Comparison of ENCODE assay signal across 10 mouse cellular contexts in the genomic region with DNA sequence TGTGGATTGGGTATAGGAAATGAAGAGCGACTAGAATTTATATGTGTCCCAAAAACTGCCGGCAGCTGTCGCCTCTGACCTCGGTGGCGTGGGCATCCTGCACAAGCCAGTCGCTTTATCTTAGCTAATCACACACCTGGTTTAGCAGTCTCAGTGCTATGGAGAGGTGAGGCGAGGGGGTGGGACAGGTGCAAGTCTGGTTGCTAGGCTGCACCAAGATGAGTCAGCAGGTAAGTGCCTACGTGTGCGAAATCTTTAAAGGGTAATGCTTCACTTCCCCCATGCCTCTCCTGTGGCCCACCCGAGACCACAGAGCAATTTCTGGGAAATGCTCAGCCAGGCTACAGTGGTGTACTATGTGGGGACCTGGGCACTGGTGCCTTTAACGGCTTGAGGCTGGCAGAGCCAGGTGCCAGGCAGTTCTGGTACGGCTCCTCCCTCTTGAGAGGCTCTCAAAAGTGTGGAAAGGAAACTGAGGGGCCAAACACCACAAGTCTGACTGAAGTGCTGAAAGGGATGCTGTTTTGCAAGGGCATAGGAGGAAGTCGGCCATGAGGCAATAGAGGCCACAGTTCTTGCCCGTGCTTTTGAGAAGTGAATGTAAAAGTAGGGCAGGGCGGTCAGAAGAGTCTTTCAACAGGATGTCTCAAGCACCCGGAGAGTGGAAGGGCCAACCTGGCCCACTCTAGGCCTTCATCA. TPM values are rescaled to one million over a fixed set of nuclear protein-coding genes. Genes with fewer than 3 reads are reported as not detected.
DNase-seq lines count a peak whose midpoint lies in the region; ATAC-seq and TF ChIP-seq lines count a peak whose summit lies in the region.
"Had no signal": no experiment of that assay in that cellular context is flagged by ENCODE, and none has a peak within 500 bp of the region (broad histone marks: within the 10 kb centered on the region; RNA-seq: fewer than 3 reads in every experiment).

No protein-coding gene starts in this region.

- no peak for TF ChIP-seq CTCF in E14TG2a.4 (conservative IDR thresholded peaks at IDR 0.05; ENCODE audit: low read length)
- TF ChIP-seq CTCF in cortical plate, adult 2 months (IDR thresholded peaks at IDR 0.05; ENCODE audit: extremely low read depth, insufficient read depth, low read length), result no peak

- DNase-seq in splenic B cell, adult 2 months (ENCODE audit: low read depth, low spot score), result peak; percentile 46
- DNase-seq in midbrain, embryonic 11.5 days (ENCODE audit: low spot score, missing footprints), result no peak
- DNase-seq in adrenal gland, postnatal 25 days, result no peak
- DNase-seq in heart, postnatal 14 days, result no peak
- DNase-seq: kidney, postnatal 14 days had no signal

- 43% methylated on average over 16 of the region's 16 CpGs for WGBS in lung, embryonic 16.5 days
- WGBS in forebrain, embryonic 16.5 days, result 79% methylated on average over 16 of the region's 16 CpGs
- WGBS in midbrain, embryonic 11.5 days, result 82% methylated on average over 16 of the region's 16 CpGs

- no peaks in the 10 kb centered on the region for H3K9me3 ChIP-seq in E14TG2a.4 (ENCODE audit: low read length)
- no peaks in the 10 kb centered on the region for H3K9me3 ChIP-seq in lung, embryonic 16.5 days (ENCODE audit: control insufficient read depth, low read length)
- H3K9me3 ChIP-seq in forebrain, embryonic 16.5 days (ENCODE audit: control insufficient read depth, low read length), result no peaks in the 10 kb centered on the region
- no peaks in the 10 kb centered on the region for H3K9me3 ChIP-seq in midbrain, embryonic 11.5 days (ENCODE audit: control insufficient read depth, low read length)

- H3K27ac ChIP-seq in cortical plate, adult 2 months (ENCODE audit: insufficient read depth, low read length), result 0 out of 2 replicates have a peak overlapping the region, but pooled peaks have one; percentile 43
- H3K27ac ChIP-seq in lung, embryonic 16.5 days (ENCODE audit: low read length), result peak overlapping the region; percentile 86
- no peak overlapping the region for H3K27ac ChIP-seq in forebrain, embryonic 16.5 days (ENCODE audit: low read length)
- H3K27ac ChIP-seq in midbrain, embryonic 11.5 days (ENCODE audit: low read depth, low read length), result no peak overlapping the region

- intact Hi-C loops in heart, postnatal 14 days (cut with DNase I), result no loop called here

- H3K27me3 ChIP-seq in E14TG2a.4 (ENCODE audit: insufficient read depth, low read length), result no peaks in the 10 kb centered on the region
- H3K27me3 ChIP-seq in lung, embryonic 16.5 days (ENCODE audit: control insufficient read depth, insufficient read depth, low read depth, low read length), result no peaks in the 10 kb centered on the region
- H3K27me3 ChIP-seq in splenic B cell, adult 2 months (ENCODE audit: control insufficient read depth, insufficient read depth, low read length, poor library complexity, severe bottlenecking), result no peaks in the 10 kb centered on the region
- no peaks in the 10 kb centered on the region for H3K27me3 ChIP-seq in forebrain, embryonic 16.5 days (replicated peaks; ENCODE audit: control insufficient read depth, insufficient read depth, low read length)
- no peaks in the 10 kb centered on the region for H3K27me3 ChIP-seq in midbrain, embryonic 11.5 days (ENCODE audit: control insufficient read depth, insufficient read depth, low read length)

- H3K9ac ChIP-seq in lung, embryonic 16.5 days (ENCODE audit: low read length), result peak overlapping the region; percentile 28; the same call in 1 of the 2 replicates
- no peak overlapping the region for H3K9ac ChIP-seq in forebrain, embryonic 16.5 days (replicated peaks; ENCODE audit: low read depth, low read length)
- H3K9ac ChIP-seq in midbrain, embryonic 11.5 days (ENCODE audit: low read length), result no peak overlapping the region

- H3K4me1 ChIP-seq in E14TG2a.4 (replicated peaks; ENCODE audit: low read depth, low read length), result peaks cover 91% of the 10 kb centered on the region
- no peaks in the 10 kb centered on the region; the same call in 1 of the 2 replicates for H3K4me1 ChIP-seq in cortical plate, adult 2 months (ENCODE audit: control insufficient read depth, insufficient read depth, low read length)
- peaks cover 11% of the 10 kb centered on the region; the same call in 1 of the 2 replicates for H3K4me1 ChIP-seq in lung, embryonic 16.5 days (replicated peaks; ENCODE audit: control insufficient read depth, insufficient read depth, low read length)
- no peaks in the 10 kb centered on the region; the same call in 1 of the 2 replicates for H3K4me1 ChIP-seq in forebrain, embryonic 16.5 days (replicated peaks; ENCODE audit: control insufficient read depth, insufficient read depth, low read length)
- no peaks in the 10 kb centered on the region for H3K4me1 ChIP-seq in midbrain, embryonic 11.5 days (ENCODE audit: control insufficient read depth, insufficient read depth, low read length)

- H3K4me3 ChIP-seq in E14TG2a.4 (replicated peaks; ENCODE audit: low read length), result 0 out of 2 replicates have a peak overlapping the region, but pooled peaks have one; percentile 5
- no peak overlapping the region for H3K4me3 ChIP-seq in cortical plate, adult 2 months (ENCODE audit: insufficient read depth, low read length)
- no peak overlapping the region for H3K4me3 ChIP-seq in lung, embryonic 16.5 days (ENCODE audit: low read length)
- no peak overlapping the region for H3K4me3 ChIP-seq in forebrain, embryonic 16.5 days (replicated peaks; ENCODE audit: low read length)
- H3K4me3 ChIP-seq in midbrain, embryonic 11.5 days (ENCODE audit: low read depth, low read length), result no peak overlapping the region

- no peak for TF ChIP-seq POLR2A in cortical plate, adult 2 months (IDR thresholded peaks at IDR 0.05; ENCODE audit: extremely low read depth, insufficient read depth, low read length)

- H3K4me2 ChIP-seq in lung, embryonic 16.5 days (ENCODE audit: low read depth, low read length), result peak overlapping the region; percentile 31; the same call in 1 of the 2 replicates
- H3K4me2 ChIP-seq in forebrain, embryonic 16.5 days (ENCODE audit: low read length), result no peak overlapping the region
- no peak overlapping the region for H3K4me2 ChIP-seq in midbrain, embryonic 11.5 days

- peaks cover 10% of the 10 kb centered on the region for H3K36me3 ChIP-seq in E14TG2a.4 (ENCODE audit: insufficient read depth, low read length)
- H3K36me3 ChIP-seq in lung, embryonic 16.5 days (ENCODE audit: control insufficient read depth, insufficient read depth, low read length), result no peaks in the 10 kb centered on the region
- no peaks in the 10 kb centered on the region for H3K36me3 ChIP-seq in splenic B cell, adult 2 months (ENCODE audit: control insufficient read depth, insufficient read depth, low read length, poor library complexity, severe bottlenecking)
- H3K36me3 ChIP-seq in forebrain, embryonic 16.5 days (ENCODE audit: control insufficient read depth, insufficient read depth), result no peaks in the 10 kb centered on the region
- no peaks in the 10 kb centered on the region for H3K36me3 ChIP-seq in midbrain, embryonic 11.5 days (ENCODE audit: control insufficient read depth, insufficient read depth, low read length)

- peak; percentile 82 for ATAC-seq in lung, embryonic 16.5 days (ENCODE audit: low read depth)
- no peak for ATAC-seq in forebrain, embryonic 16.5 days
- no peak for ATAC-seq in midbrain, embryonic 11.5 days (ENCODE audit: low FRiP score)

RNA-seq across cellular contexts. Expression of a gene that starts 12.3 kb away (rescaled TPM):
- 0.27 and 0.40 TPM in 2 replicates for polyA plus RNA-seq in cortical plate, adult 2 months (2012; rRNA removed)
- 0.15 TPM in 1 of 2 replicates, not detected in the other for polyA plus RNA-seq in lung, embryonic 16.5 days (2015; fragmentation: Nextera tagmentation; extraction: Ambion mirVana)
- polyA plus RNA-seq in forebrain, embryonic 16.5 days (2015; fragmentation: Nextera tagmentation; extraction: Ambion mirVana), result not detected in 2 replicates
- not detected in 2 replicates for polyA plus RNA-seq in midbrain, embryonic 11.5 days (2014; fragmentation: Nextera tagmentation; extraction: Ambion mirVana)
- 1.00 and 2.0 TPM in 2 replicates for total RNA-seq in adrenal gland, postnatal 25 days (2021)
- under 1 TPM; 0.17 to 0.22 TPM for total RNA-seq in heart, postnatal 14 days (2021)
- total RNA-seq: gastrocnemius, adult 18-20 months had no signal

RNA-seq across cellular contexts. Expression of a gene that starts 12.9 kb away (rescaled TPM):
- not detected in 2 replicates for polyA plus RNA-seq in cortical plate, adult 2 months (2012; rRNA removed)
- polyA plus RNA-seq in lung, embryonic 16.5 days (2015; fragmentation: Nextera tagmentation; extraction: Ambion mirVana), result not detected in 2 replicates
- not detected in 2 replicates for polyA plus RNA-seq in forebrain, embryonic 16.5 days (2015; fragmentation: Nextera tagmentation; extraction: Ambion mirVana)
- polyA plus RNA-seq in midbrain, embryonic 11.5 days (2014; fragmentation: Nextera tagmentation; extraction: Ambion mirVana), result not detected in 2 replicates
- 0.49 TPM in 1 of 2 replicates, not detected in the other for total RNA-seq in adrenal gland, postnatal 25 days (2021)
- total RNA-seq in heart, postnatal 14 days (2021), result not detected
- total RNA-seq: gastrocnemius, adult 18-20 months had no signal

RNA-seq across cellular contexts. Expression of a gene that starts 23.9 kb away (rescaled TPM):
- polyA plus RNA-seq in cortical plate, adult 2 months (2012; rRNA removed), result 60.9 and 61.2 TPM in 2 replicates
- polyA plus RNA-seq in lung, embryonic 16.5 days (2015; fragmentation: Nextera tagmentation; extraction: Ambion mirVana), result 88.0 and 91.7 TPM in 2 replicates
- polyA plus RNA-seq in forebrain, embryonic 16.5 days (2015; fragmentation: Nextera tagmentation; extraction: Ambion mirVana), result 118 and 134 TPM in 2 replicates
- 172 and 184 TPM in 2 replicates for polyA plus RNA-seq in midbrain, embryonic 11.5 days (2014; fragmentation: Nextera tagmentation; extraction: Ambion mirVana)
- total RNA-seq in adrenal gland, postnatal 25 days (2021), result 60.6 and 64.2 TPM in 2 replicates
- 10 to 100 TPM; 48.5 to 56.0 TPM for total RNA-seq in heart, postnatal 14 days (2021)

RNA-seq across cellular contexts. Expression of a gene that starts 44.7 kb away (rescaled TPM):
- 2.8 and 3.0 TPM in 2 replicates for polyA plus RNA-seq in cortical plate, adult 2 months (2012; rRNA removed)
- polyA plus RNA-seq in lung, embryonic 16.5 days (2015; fragmentation: Nextera tagmentation; extraction: Ambion mirVana), result 11.1 and 13.2 TPM in 2 replicates
- polyA plus RNA-seq in forebrain, embryonic 16.5 days (2015; fragmentation: Nextera tagmentation; extraction: Ambion mirVana), result 1.2 and 1.9 TPM in 2 replicates
- polyA plus RNA-seq in midbrain, embryonic 11.5 days (2014; fragmentation: Nextera tagmentation; extraction: Ambion mirVana), result 0.52 and 0.55 TPM in 2 replicates
- total RNA-seq in adrenal gland, postnatal 25 days (2021), result 28.5 and 47.1 TPM in 2 replicates
- 1 to 10 TPM; 5.6 to 6.7 TPM for total RNA-seq in heart, postnatal 14 days (2021)

RNA-seq across cellular contexts. Expression of a gene that starts 49.2 kb away (rescaled TPM):
- 17.0 and 20.1 TPM in 2 replicates for polyA plus RNA-seq in cortical plate, adult 2 months (2012; rRNA removed)
- polyA plus RNA-seq in lung, embryonic 16.5 days (2015; fragmentation: Nextera tagmentation; extraction: Ambion mirVana), result 12.1 and 14.7 TPM in 2 replicates
- polyA plus RNA-seq in forebrain, embryonic 16.5 days (2015; fragmentation: Nextera tagmentation; extraction: Ambion mirVana), result 13.6 and 14.3 TPM in 2 replicates
- 18.3 and 19.0 TPM in 2 replicates for polyA plus RNA-seq in midbrain, embryonic 11.5 days (2014; fragmentation: Nextera tagmentation; extraction: Ambion mirVana)
- 11.9 and 20.4 TPM in 2 replicates for total RNA-seq in adrenal gland, postnatal 25 days (2021)
- 1 to 10 TPM; 2.6 to 2.8 TPM for total RNA-seq in heart, postnatal 14 days (2021)

Comparison
In these comparisons a context has a peak if more than half of its experiments do, and no peak if none do; other contexts are left out.
1. H3K27ac ChIP-seq: peak in cortical plate, adult 2 months (single experiment) and lung, embryonic 16.5 days (single experiment); none in forebrain, embryonic 16.5 days (single experiment) and midbrain, embryonic 11.5 days (single experiment).